Mouse (Mus musculus): ENCODE results near the gene Cnbp.

The Cnbp gene

GRCm38 (mm10) chr6:87804886-87805285 lies 46.0 kb downstream of the Cnbp start:
- no peak for DNase-seq

GRCm38 (mm10) chr6:87804036-87804435 lies 46.9 kb downstream of the Cnbp start:
- DNase-seq = no peak

- DNase-seq = no peak
Measured at GRCm38 (mm10) chr6:87802462-87802861, 48.4 kb downstream of the Cnbp start.

- no peak for DNase-seq
Measured at GRCm38 (mm10) chr6:87799576-87799975, 51.3 kb downstream of the Cnbp start.

- no peak for DNase-seq
Measured at GRCm38 (mm10) chr6:87797321-87797720, 53.6 kb downstream of the Cnbp start.

GRCm38 (mm10) chr6:87796251-87796880 lies 54.5 kb downstream of the Cnbp start:
- DNase-seq = no peak

- DNase-seq = no peak
Measured at GRCm38 (mm10) chr6:87795385-87796150, 55.3 kb downstream of the Cnbp start.

GRCm38 (mm10) chr6:87793821-87794510 lies 56.9 kb downstream of the Cnbp start:
- no peak for DNase-seq

Data from lung, adult 18-20 months (tissue).